Mouse (Mus musculus): Measurements from ENCODE around the gene Htr1d.
A peak's percentile ranks its signal among the peaks of the same experiment; 100 is the strongest.

The Htr1d gene

GRCm38 (mm10) chr4:136423224-136423623, at the start of gene Htr1d:
Gene Htr1d (plus strand): TSS chr4:136423524.
- no peak for DNase-seq (ENCODE audit: low read depth, low spot score)

- DNase-seq (ENCODE audit: low read depth, low spot score), result no peak
Measured at GRCm38 (mm10) chr4:136377001-136377400, 46.3 kb upstream of the Htr1d start.

- DNase-seq (ENCODE audit: low read depth, low spot score), result no peak
Measured at GRCm38 (mm10) chr4:136383052-136383451, 40.3 kb upstream of the Htr1d start.

- DNase-seq (ENCODE audit: low read depth, low spot score), result no peak
Measured at GRCm38 (mm10) chr4:136383839-136384238, 39.5 kb upstream of the Htr1d start.

GRCm38 (mm10) chr4:136387261-136387660, 36.1 kb upstream of the Htr1d start:
- DNase-seq (ENCODE audit: low read depth, low spot score), result no peak

- DNase-seq (ENCODE audit: low read depth, low spot score), result peak; percentile 65
Measured at GRCm38 (mm10) chr4:136401806-136402205, 21.5 kb upstream of the Htr1d start.

GRCm38 (mm10) chr4:136407831-136408230, 15.5 kb upstream of the Htr1d start:
- no peak for DNase-seq (ENCODE audit: low read depth, low spot score)

- DNase-seq (ENCODE audit: low read depth, low spot score), result peak; percentile 31
Measured at GRCm38 (mm10) chr4:136411995-136412765, 11.1 kb upstream of the Htr1d start.

- peak; percentile 53 for DNase-seq (ENCODE audit: low read depth, low spot score)
Measured at GRCm38 (mm10) chr4:136415477-136415876, 7.8 kb upstream of the Htr1d start.

GRCm38 (mm10) chr4:136418962-136419361, 4.4 kb upstream of the Htr1d start:
- no peak for DNase-seq (ENCODE audit: low read depth, low spot score)

- no peak for DNase-seq (ENCODE audit: low read depth, low spot score)
Measured at GRCm38 (mm10) chr4:136419386-136419785, 3.9 kb upstream of the Htr1d start.

GRCm38 (mm10) chr4:136424120-136424999, 1.0 kb downstream of the Htr1d start:
- no peak for DNase-seq (ENCODE audit: low read depth, low spot score)

- DNase-seq (ENCODE audit: low read depth, low spot score), result peak; percentile 49
Measured at GRCm38 (mm10) chr4:136425000-136425288, 1.6 kb downstream of the Htr1d start.

GRCm38 (mm10) chr4:136430609-136431375, 7.5 kb downstream of the Htr1d start:
- no peak for DNase-seq (ENCODE audit: low read depth, low spot score)

GRCm38 (mm10) chr4:136431376-136431693, 8.0 kb downstream of the Htr1d start:
- DNase-seq (ENCODE audit: low read depth, low spot score), result peak; percentile 84

- DNase-seq (ENCODE audit: low read depth, low spot score), result no peak
Measured at GRCm38 (mm10) chr4:136434029-136434428, 10.7 kb downstream of the Htr1d start.

- no peak for DNase-seq (ENCODE audit: low read depth, low spot score)
Measured at GRCm38 (mm10) chr4:136439106-136439505, 15.8 kb downstream of the Htr1d start.

- peak; percentile 26 for DNase-seq (ENCODE audit: low read depth, low spot score)
Measured at GRCm38 (mm10) chr4:136441354-136442043, 18.2 kb downstream of the Htr1d start.

- DNase-seq (ENCODE audit: low read depth, low spot score), result peak; percentile 83
Measured at GRCm38 (mm10) chr4:136444561-136444960, 21.2 kb downstream of the Htr1d start.

GRCm38 (mm10) chr4:136449795-136450194, 26.5 kb downstream of the Htr1d start:
- DNase-seq (ENCODE audit: low read depth, low spot score), result no peak

- peak; percentile 62 for DNase-seq (ENCODE audit: low read depth, low spot score)
Measured at GRCm38 (mm10) chr4:136450271-136450670, 26.9 kb downstream of the Htr1d start.

GRCm38 (mm10) chr4:136451564-136451963, 28.2 kb downstream of the Htr1d start:
- DNase-seq (ENCODE audit: low read depth, low spot score), result no peak
